Mouse (Mus musculus): Measurements from ENCODE around the gene Iqsec1.

Iqsec1 gene

GRCm38 (mm10) chr6:90703782-90704181 is 284.7 kb downstream of the Iqsec1 start:
- no peak for DNase-seq (ENCODE audit: low read depth)

DNA sequence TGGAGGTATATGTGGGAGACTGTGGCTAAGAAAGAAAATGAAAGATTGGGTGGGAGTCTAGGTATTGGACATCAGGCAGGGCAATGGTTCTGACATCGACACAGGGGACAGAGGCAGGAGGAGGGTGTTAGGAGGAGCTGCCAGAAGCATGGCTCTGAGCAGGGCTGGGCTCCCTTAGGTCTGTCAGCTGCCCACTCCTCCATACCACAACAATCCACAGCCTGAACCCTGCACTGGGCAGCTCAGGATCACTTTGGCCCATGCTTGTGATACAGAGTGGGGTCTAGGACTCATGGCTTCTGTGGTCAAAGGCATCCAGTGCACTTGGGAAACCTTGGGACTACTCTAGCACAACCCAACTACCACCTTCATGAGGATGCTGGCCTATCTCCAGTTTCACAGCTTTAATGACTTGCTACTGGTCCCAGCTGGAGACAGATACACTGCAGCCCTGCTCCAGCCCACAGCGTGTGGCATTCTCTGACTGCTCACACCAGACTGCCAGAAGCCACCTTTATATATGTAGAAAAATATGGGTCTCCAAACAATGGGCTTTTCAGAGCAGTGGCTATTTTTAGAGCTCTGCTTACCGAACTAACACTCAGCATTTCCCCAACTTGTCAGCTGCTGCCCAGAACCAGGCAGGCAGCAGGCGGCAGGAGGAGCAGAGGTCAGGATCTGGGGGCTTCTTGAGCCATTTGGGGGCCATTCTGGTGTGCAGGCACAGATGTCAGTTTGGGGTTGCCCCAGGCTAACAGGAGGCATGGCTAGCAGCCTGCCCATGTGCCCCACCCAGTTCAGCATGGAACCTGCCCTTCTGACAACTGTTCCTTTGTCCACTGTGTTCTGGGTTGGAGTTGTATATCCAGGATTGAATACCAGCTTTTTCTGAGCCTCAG is 285.4 kb downstream of the Iqsec1 start:
- no peak for DNase-seq (ENCODE audit: low read depth)

- no peak for DNase-seq (ENCODE audit: low read depth)
These were observed 286.3 kb downstream of the Iqsec1 start for GRCm38 (mm10) chr6:90702197-90702596.

- no peak for DNase-seq (ENCODE audit: low read depth)
These were observed 287.1 kb downstream of the Iqsec1 start for GRCm38 (mm10) chr6:90701391-90701790.

DNA sequence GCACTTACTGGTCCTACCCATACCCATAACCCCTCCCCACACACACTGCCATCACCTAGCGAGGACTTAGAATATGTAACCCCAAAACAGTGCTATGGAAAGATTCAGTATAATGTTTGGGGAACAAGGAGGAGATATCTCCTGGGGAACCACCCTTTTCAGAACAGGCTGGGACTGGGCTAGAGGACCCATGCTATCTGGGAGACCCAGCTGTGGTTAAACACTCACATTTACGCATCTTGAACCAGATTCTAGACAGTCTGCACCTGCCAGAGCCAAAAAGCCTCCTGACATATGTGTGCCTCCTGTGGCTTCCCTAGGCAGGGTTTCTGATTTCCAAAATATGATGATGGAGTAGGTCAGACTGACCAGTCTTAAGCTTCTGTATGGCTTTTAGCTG is 287.7 kb downstream of the Iqsec1 start:
- no peak for DNase-seq (ENCODE audit: low read depth)

DNA sequence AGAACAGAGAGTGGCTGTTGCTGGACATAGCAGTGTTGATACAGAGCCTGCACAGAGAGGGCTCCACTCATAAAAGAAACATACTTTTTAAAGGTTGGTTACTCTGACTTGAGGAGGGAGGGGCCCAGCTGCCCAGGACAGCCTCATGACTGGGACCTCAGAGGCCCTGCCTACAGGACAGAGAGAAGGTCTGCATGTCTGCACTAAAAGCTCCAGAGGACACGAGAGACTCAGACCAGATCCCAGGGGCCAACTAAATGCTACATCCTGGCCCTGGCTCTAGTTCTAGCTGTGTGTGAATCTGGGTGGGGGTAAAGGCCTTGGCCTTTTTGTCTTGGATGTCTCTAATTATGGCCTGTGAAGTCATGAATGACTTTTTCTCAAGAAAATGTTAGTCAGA is 288.4 kb downstream of the Iqsec1 start:
- no peak for DNase-seq (ENCODE audit: low read depth)

DNA sequence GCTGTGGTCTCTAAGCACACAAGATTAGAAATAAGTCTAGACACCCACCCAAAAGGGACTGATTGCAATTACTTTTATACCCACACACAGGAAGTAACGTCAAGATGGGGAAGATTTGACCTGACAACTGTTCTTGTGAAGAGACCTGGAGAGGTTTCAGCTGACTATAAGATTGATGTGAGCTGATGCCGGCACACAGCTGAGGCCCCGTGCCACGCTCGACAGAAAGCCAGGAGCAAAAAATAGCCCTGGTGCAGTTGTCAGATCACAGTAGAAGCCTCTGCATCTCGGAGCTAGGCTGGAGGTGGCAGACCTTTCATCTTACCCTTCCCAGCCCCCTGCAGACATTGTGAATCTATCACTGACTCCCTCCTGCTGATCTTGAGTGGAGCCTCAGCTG is 289.6 kb downstream of the Iqsec1 start:
- no peak for DNase-seq (ENCODE audit: low read depth)

- DNase-seq (ENCODE audit: low read depth), result no peak
These were observed 292.7 kb downstream of the Iqsec1 start for GRCm38 (mm10) chr6:90695754-90696153.

DNA sequence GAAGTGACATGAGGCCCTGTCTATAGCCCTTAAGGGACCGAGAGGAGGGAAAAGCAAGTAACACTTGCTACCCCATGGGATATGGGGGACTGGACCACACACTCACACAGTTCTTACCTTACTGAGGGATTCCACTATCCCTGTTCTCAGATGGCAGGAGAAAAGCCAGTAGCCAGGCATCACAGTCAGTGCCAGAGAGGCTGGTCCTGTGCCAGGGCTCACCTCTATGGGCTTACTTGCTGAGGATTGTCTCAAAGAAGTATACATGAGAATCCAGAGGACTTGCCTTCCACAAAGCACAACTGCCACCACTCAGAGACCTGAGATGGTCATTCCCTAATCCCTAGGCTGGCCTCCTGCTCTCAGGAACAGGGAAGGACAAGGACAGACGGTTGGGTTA is 296.1 kb downstream of the Iqsec1 start:
- DNase-seq (ENCODE audit: low read depth), result no peak

GRCm38 (mm10) chr6:90691935-90692334 is 296.6 kb downstream of the Iqsec1 start:
- no peak for DNase-seq (ENCODE audit: low read depth)

DNA sequence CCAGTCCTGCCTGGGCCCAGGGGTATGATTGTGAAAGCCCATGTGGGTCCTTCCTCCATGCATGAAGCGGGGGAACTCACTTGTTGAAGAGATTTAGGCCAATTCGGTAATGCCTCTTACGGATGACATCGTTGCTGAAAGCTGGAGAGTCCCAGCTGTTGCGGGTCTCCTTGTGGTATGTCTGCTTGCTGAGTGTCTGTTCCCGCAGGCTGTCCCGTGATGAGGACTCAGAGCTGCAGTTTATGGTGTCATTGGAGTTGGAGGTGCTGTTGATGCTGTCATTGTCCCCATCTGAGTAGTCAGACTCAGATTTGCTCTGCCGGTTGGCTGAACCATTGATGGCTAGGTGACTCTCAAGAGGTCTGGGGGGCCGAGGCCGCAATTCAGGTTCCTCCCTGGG is 299.0 kb downstream of the Iqsec1 start:
- no peak for DNase-seq (ENCODE audit: low read depth)

GRCm38 (mm10) chr6:90688742-90689141 is 299.7 kb downstream of the Iqsec1 start:
- DNase-seq (ENCODE audit: low read depth), result no peak

DNA sequence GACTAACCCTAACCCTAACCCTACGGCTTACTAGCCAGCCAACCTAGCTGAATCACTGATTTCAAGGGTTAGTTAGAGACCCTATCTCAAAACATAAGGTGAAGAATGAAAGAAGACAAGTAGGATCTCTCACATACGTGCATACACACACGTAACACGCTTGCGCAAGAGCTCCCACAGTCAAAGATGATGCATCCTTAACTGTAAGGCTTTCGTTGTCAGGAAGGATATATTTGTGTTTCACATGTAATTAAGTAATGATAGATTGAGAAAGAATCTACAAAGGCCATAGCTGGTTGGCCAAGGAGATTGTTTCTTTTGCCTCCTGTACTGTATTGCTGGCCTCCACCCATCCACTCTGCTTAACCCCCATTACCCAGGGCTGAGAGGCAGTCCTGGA is 300.5 kb downstream of the Iqsec1 start:
- no peak for DNase-seq (ENCODE audit: low read depth)

DNA sequence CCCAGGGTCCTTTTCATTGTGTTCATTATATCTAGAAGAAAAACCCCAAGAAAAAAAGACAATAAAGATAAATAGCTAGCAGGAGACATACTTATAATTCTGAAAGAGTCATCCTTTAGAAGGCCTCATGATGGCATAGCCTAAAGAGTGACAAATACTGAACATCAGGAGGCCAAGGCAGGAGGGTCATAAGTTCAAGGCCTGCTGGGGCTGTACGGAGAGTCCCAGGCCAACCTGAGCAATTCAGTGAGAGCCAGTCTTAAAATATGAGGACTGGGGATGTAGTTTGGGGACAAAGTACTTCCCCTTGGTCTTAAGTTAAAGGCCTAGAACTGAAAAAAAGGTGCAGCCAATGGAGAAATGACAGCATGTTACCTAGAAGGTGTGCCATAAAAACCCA is 301.7 kb downstream of the Iqsec1 start:
- DNase-seq (ENCODE audit: low read depth), result no peak

- DNase-seq (ENCODE audit: low read depth), result no peak
These were observed 304.5 kb downstream of the Iqsec1 start for GRCm38 (mm10) chr6:90683831-90684532.

GRCm38 (mm10) chr6:90680401-90680800 is 308.1 kb downstream of the Iqsec1 start:
- DNase-seq (ENCODE audit: low read depth), result no peak

- no peak for DNase-seq (ENCODE audit: low read depth)
These were observed 309.7 kb downstream of the Iqsec1 start for GRCm38 (mm10) chr6:90678759-90679158.

- DNase-seq (ENCODE audit: low read depth), result no peak
These were observed 319.8 kb downstream of the Iqsec1 start for GRCm38 (mm10) chr6:90668693-90669092.

GRCm38 (mm10) chr6:90663736-90664135 is 324.7 kb downstream of the Iqsec1 start:
- no peak for DNase-seq (ENCODE audit: low read depth)

- no peak for DNase-seq (ENCODE audit: low read depth)
These were observed 326.3 kb downstream of the Iqsec1 start for GRCm38 (mm10) chr6:90662148-90662547.

DNA sequence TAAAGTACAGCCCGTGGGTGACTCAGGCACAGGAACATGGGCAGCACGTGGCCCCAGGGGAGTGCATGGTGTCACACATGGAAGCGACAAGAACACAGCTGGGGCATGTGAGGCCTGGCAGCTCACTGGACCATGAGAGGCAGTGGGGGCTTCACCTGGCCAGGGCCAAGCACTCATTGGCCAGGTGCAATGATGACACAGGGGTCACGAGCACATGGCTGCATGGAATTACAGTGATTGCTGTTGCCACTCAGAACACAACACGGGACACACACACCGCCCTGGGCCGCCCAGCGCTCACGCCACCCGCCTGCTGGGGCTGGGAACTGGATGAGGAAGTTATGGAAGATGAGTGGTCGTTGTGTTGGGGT is 327.5 kb downstream of the Iqsec1 start:
- no peak for DNase-seq (ENCODE audit: low read depth)

GRCm38 (mm10) chr6:90660398-90661028 is 328.0 kb downstream of the Iqsec1 start:
- no peak for DNase-seq (ENCODE audit: low read depth)

DNA sequence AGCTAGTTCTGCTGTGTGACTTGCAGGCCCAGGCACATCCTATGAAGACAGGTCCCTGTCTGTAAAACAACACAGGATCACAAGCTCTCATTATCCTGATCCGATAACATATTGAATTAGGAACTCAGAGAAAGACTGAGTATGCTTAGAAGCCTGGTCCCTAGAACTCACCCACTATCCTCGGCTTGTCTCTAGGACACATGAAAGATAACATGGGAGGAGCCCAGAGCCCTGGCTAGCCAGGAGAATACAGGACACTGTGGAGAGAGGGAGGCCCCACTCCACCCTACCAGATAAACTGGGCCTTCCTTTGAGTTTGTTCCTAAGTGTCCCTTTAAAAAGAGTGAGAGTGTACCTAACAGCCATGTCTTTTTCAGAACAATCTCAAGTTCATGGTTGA is 328.6 kb downstream of the Iqsec1 start:
- no peak for DNase-seq (ENCODE audit: low read depth)
